Mouse (Mus musculus) hindbrain, embryonic 16.5 days (tissue): Measurements from ENCODE around the gene Il2rb. TPM values are rescaled to one million over a fixed set of nuclear protein-coding genes. Genes with fewer than 3 reads are reported as not detected.

Experiments used
- ATAC-seq: fragments of 200-750 bp; cut with Nextera tagmentation; 2 replicates; pipeline ENCODE4 v1.8.0; 2017; ENCODE audit warnings: moderate TSS enrichment, moderate library complexity
- H3K27ac ChIP-seq: fragments of 300-500 bp; sonication (generic); 2 replicates; pipeline ENCODE4 v1.5.1; 2014; ENCODE audit warnings: low read depth, mild to moderate bottlenecking, control low read depth, low read length, moderate library complexity
- H3K27me3 ChIP-seq: fragments of 300-500 bp; sonication (generic); replicated peaks from 2 replicates; pipeline ENCODE4 v1.6.1; 2014; ENCODE audit warnings: low read length; ENCODE audit not compliant: control insufficient read depth, insufficient read depth
- H3K36me3 ChIP-seq: fragments of 300-500 bp; sonication (generic); 2 replicates; pipeline ENCODE4 v1.6.1; 2014; ENCODE audit warnings: mild to moderate bottlenecking, low read length, moderate library complexity, mixed read lengths; ENCODE audit not compliant: control insufficient read depth, insufficient read depth
- H3K4me1 ChIP-seq: fragments of 300-500 bp; sonication (generic); 2 replicates; pipeline ENCODE4 v1.6.1; 2014; ENCODE audit warnings: low read depth, low read length; ENCODE audit not compliant: control insufficient read depth, insufficient read depth
- H3K4me2 ChIP-seq: fragments of 300-500 bp; sonication (generic); 2 replicates; pipeline ENCODE4 v1.6.1; 2014; ENCODE audit warnings: mild to moderate bottlenecking, low read length, control low read depth, moderate library complexity
- H3K4me3 ChIP-seq: fragments of 300-500 bp; sonication (generic); 2 replicates; pipeline ENCODE4 v1.5.1; 2014; ENCODE audit warnings: mild to moderate bottlenecking, low read length, control low read depth, moderate library complexity
- H3K9ac ChIP-seq: fragments of 300-500 bp; sonication (generic); 2 replicates; pipeline ENCODE4 v1.6.1; 2014; ENCODE audit warnings: low read depth, mild to moderate bottlenecking, control low read depth, low read length, moderate library complexity
- H3K9me3 ChIP-seq: fragments of 300-500 bp; sonication (generic); 2 replicates; pipeline ENCODE4 v1.6.1; 2014; ENCODE audit warnings: mild to moderate bottlenecking, low read length, moderate library complexity; ENCODE audit not compliant: control insufficient read depth
- WGBS: fragments of 180-500 bp; shearing (Covaris S2); extraction: QIAGEN DNeasy Blood & Tissue Kit; methylation state at CpG from one replicate; pipeline ENCODE4 v1.1.7; 2014; 5-methylcytosine and 5-hydroxymethylcytosine counted together
- polyA plus RNA-seq: library from polyadenylated mRNA; unstranded; fragments of >200 nt; fragmentation: Nextera tagmentation; extraction: Ambion mirVana; gene quantifications from 2 replicates; pipeline ENCODE4 v1.2.1, GENCODE M21; 2015

Gene Il2rb
- polyA plus RNA-seq, 1 experiment from 2014 or later: 0.26 TPM

DNA sequence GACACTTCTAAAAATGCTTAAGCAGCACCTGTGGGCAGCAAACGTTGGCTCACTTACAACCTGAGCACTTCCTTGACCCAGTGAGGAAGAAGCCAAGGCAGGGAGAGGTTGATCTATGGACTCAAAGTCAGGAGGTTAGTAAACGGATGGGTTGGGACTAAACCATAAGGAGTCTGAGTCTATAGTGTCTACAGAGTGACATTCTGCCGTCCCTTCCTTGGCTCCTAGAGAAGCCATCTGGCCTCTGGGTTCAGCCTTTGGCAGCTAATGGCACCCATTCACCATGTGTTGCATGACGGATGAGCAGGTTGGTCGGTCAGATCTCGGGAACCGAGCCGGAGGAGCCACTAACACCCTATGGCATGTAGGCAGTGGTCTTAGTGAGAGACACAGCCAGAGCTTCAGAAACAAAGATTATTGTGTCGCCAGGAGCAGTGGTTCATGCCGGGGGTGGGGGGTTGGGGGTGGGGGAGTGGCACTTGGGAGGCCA, 38.3 kb upstream of the Il2rb start:
- H3K4me3 ChIP-seq: no peak overlapping the region
- no peak overlapping the region for H3K4me2 ChIP-seq
- H3K9ac ChIP-seq: no peak overlapping the region
- 72% methylated on average over 10 of the region's 10 CpGs for WGBS
- no peaks in the 10 kb centered on the region for H3K36me3 ChIP-seq
- no peak overlapping the region for H3K27ac ChIP-seq
- H3K9me3 ChIP-seq: no peaks in the 10 kb centered on the region
- peaks cover 23% of the 10 kb centered on the region for H3K4me1 ChIP-seq
- no peaks in the 10 kb centered on the region for H3K27me3 ChIP-seq
- no peak for ATAC-seq

DNA sequence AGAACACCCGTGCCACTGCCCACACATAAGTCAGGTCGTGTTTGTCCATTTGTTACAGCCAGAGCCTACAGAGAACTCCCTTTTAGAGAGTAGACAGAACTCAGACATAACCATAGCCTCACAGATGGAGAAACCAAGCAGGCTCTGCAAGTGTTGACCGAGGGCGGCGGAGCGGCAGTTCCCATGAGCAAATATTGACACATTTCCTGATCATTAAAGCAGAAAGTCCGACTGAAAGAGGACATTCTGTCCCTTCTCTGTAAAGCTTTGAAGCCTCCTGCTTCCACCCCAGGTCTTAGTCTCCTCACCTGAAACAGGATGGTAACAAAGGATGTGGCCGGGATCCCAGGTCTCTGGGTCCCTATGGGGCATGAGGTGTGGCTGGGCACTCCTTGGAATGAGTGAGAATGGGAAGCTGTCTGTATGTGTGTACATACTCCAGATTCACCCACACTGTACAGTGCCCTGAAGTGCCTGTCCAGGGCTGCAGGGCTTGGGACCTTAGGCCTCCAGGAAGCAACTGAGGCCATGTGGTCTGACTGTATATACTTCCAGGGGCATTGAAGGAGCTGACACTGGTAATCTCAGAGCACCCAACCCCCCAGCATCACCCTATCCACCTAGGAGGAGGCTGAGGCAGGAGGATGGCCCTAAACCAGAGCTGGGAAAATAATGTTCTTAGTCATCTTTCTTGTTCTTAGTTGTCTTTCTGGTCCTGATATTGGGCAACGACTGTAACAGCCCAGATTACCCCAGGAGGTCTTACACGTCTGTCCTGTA, 37.7 kb upstream of the Il2rb start:
- ATAC-seq: no peak
- Histone ChIP-seq H3K4me2 (no peak overlapping the region), H3K27me3 (no peaks in the 10 kb centered on the region), H3K36me3 (no peaks in the 10 kb centered on the region), H3K27ac (no peak overlapping the region), H3K4me3 (no peak overlapping the region), H3K9me3 (no peaks in the 10 kb centered on the region), H3K4me1 (peaks cover 23% of the 10 kb centered on the region), H3K9ac (no peak overlapping the region)
- 71% methylated on average over 10 of the region's 10 CpGs for WGBS

DNA sequence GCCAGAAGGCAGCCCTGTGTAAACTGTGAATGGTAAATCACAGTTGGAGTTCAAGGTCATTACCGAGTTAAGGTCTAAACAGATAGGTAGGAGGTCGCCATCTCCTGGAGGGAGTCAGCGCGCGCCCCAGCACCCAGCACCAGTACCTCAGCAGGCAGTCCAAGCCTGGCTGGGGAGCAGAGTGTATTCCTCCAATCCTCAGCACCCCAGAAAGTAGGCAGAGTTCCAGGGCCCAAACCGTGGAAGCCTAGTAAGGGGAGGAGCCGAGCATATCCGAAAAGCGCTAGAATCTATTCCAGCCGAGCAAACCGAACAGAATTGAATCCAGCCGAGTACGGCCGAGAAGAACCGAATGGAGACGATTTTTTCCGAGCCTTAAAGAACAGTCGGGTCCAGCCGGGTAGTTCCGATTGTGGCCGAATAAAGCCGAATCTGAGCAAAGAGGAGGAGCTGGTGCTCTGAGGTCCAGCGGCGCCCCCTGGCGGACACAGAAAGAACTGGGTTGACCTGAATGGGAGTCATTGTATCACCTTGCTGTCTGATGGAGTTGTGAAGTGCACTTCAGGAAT, 36.9 kb upstream of the Il2rb start:
- H3K4me2 ChIP-seq: peak overlapping the region; percentile 61
- H3K9ac ChIP-seq: peak overlapping the region; percentile 59; the same call in 1 of the 2 replicates
- H3K36me3 ChIP-seq: no peaks in the 10 kb centered on the region
- WGBS: under 1% methylated on average over 25 of the region's 25 CpGs
- peak overlapping the region; percentile 36 for H3K4me3 ChIP-seq
- no peaks in the 10 kb centered on the region for H3K9me3 ChIP-seq
- peak overlapping the region; percentile 87 for H3K27ac ChIP-seq
- H3K4me1 ChIP-seq: peaks cover 23% of the 10 kb centered on the region
- peak; percentile 93 for ATAC-seq
- no peaks in the 10 kb centered on the region for H3K27me3 ChIP-seq

DNA sequence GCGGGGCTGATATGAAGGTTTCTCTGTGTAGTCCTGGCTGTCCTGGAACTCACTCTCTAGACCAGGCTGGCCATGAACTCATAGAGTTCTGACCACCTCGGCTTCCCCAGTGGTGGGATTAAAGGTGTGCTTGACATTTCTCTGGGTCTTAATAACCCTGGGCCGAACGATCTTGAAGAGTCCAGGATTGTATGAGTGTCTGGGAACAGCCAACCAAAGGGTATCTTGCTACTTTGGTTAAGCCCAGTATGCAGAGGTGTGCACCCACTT, 36.3 kb upstream of the Il2rb start:
- Histone ChIP-seq H3K9me3 (no peaks in the 10 kb centered on the region), H3K9ac (peak overlapping the region; percentile 59), H3K36me3 (no peaks in the 10 kb centered on the region), H3K4me3 (peak overlapping the region; percentile 36; the same call in 1 of the 2 replicates), H3K4me1 (peaks cover 23% of the 10 kb centered on the region), H3K27ac (peak overlapping the region; percentile 87), H3K27me3 (no peaks in the 10 kb centered on the region), H3K4me2 (peak overlapping the region; percentile 61)
- no peak for ATAC-seq
- WGBS: 75% methylated on average over 4 of the region's 4 CpGs

DNA sequence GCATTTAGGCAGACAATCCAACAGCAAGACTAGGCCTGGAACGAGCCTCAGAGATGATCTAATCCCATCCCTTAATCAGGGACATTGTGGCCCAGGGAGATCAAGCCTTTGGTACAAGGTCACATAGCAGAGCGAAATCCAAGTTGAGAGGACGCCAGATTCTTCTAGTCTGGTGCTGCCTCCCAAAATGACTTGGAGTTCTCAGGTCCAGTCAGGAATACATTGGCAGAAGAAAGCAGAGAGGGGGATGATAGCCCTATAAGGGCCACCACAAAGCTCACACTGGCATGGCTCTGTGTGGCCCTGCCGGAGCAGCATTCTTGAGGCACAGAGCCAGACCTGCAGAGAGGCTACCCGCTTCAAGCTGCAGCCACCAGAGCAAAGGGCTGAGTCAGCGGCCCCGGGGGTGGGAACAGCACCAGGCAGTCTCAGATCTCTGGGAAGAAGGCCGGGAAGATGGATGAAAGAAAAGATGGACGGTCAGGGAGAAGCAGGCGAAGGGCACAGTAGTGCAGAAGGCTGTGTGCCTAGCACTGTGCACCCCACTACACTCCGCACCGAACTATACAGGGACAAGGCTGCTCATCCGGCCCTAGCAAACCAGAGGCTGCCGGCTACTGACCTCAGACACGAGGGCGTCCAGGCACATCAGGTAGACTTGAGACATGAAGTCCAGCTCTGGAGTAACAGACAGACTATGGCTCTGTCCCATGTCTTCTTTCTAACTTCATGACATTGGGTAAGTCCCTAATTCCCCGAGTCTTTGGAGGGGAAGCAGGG, 35.8 kb upstream of the Il2rb start, which contains the start of gene C1qtnf6:
Gene C1qtnf6 (minus strand): TSS at position 746 of the 780 bp plus-strand sequence.
- WGBS: 69% methylated on average over 17 of the region's 17 CpGs

DNA sequence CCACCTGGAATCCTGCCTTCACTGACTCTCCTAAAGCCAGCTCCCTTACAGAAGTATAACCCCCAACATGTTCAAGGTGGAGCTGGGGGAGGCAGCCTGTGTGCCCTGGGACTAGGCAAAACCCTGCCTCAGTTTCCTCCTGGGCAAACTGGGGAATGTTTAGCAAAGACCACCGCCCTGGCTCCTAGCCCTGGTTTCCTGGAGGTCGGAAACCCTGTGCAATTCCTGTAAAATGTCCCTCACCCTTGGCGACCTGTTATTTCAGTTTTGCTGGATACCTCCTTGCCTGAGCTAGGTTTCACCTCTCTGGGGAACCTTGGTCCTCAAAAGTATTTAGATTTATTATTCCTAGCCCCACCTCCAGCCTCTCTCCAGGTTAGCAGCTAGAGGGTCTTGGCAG, 35.1 kb upstream of the Il2rb start:
- Histone ChIP-seq H3K27ac (no peak overlapping the region), H3K9me3 (no peaks in the 10 kb centered on the region), H3K4me2 (no peak overlapping the region), H3K27me3 (no peaks in the 10 kb centered on the region), H3K4me3 (no peak overlapping the region), H3K36me3 (no peaks in the 10 kb centered on the region), H3K9ac (peak overlapping the region; percentile 65; the same call in 1 of the 2 replicates), H3K4me1 (peaks cover 23% of the 10 kb centered on the region)
- no peak for ATAC-seq
- WGBS: 78% methylated on average over 3 of the region's 3 CpGs

More for the DNA sequence above, 35.8 kb upstream of the Il2rb start, which contains the start of gene C1qtnf6:
- peaks cover 23% of the 10 kb centered on the region for H3K4me1 ChIP-seq
- no peaks in the 10 kb centered on the region for H3K9me3 ChIP-seq
- peak within 1 kb of the TSS; percentile 59 for H3K9ac ChIP-seq
- H3K4me3 ChIP-seq: peak within 1 kb of the TSS; percentile 36
- H3K36me3 ChIP-seq: no peaks in the 10 kb centered on the region
- H3K4me2 ChIP-seq: peak within 1 kb of the TSS; percentile 61
- H3K27me3 ChIP-seq: no peaks in the 10 kb centered on the region
- peak within 1 kb of the TSS; percentile 87 for H3K27ac ChIP-seq
- no peak for ATAC-seq

DNA sequence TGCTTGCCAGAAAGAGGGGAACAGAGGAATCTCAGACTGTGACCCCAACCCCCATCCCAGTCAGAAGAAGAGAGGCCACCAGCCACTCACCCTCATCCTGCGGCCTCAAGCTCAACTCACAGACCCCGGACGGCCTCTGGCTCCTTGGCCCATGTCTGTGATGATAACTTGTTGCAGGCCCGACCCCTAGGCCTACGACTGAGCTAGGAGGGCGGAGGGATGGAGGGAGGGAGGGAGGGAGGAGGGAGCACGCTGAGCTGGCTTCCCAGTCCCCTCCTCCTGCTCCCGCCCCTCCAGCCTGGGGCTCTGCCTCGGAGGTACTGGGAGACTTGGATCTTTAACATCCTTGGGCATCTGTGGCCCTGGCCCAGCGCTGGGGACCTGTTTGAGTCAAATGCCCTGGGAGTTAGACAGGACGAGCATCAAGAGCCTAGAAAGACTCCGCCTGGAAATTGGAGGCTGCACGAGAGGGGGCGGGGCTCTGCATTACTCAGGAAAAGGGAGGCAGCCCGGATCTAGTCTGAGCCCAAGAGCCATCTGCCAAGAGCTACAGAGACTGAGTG, 34.4 kb upstream of the Il2rb start:
- Histone ChIP-seq H3K27ac (peak overlapping the region; percentile 26; the same call in 1 of the 2 replicates), H3K9ac (peak overlapping the region; percentile 65), H3K4me2 (peak overlapping the region; percentile 52), H3K4me1 (peaks cover 23% of the 10 kb centered on the region), H3K4me3 (peak overlapping the region; percentile 27), H3K27me3 (no peaks in the 10 kb centered on the region), H3K36me3 (no peaks in the 10 kb centered on the region), H3K9me3 (no peaks in the 10 kb centered on the region)
- 2% methylated on average over 12 of the region's 15 CpGs for WGBS
- peak; percentile 48 for ATAC-seq

DNA sequence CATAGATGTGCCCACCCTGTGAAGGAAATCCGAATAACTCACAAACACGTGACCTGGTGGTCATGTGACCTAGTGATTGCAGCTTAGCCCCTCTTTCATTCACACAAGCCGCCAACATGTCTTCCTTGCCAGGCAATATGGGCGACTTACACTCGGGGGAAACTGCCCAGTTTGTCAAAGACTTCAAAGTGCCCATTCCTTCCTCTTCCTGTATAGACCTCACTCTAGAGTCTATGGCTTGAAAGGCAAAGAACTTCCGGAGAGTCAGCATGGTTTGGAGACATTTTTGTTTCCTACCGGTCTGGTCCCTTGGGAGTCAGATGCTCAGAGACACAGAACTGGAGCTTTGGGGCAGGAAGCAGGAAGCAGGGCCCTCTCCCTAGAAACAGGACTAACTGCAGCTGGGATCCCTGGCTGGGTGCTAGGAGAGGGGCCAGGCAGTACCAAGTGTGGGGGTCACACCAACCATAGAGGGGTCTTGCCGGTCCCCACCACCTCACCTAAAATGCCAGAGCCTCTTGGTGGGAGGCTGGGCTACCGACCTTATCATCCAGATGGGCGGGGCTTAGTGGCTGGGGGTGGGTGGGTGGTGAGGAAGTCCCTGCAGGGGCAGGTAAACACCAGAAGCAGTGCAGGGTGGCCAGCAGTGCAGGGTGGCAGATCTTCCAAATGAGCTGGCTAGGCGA, 33.8 kb upstream of the Il2rb start:
- peak overlapping the region; percentile 26; the same call in 1 of the 2 replicates for H3K27ac ChIP-seq

More for the DNA sequence above, 33.8 kb upstream of the Il2rb start:
- ATAC-seq: no peak
- Histone ChIP-seq H3K27me3 (no peaks in the 10 kb centered on the region), H3K4me1 (peaks cover 23% of the 10 kb centered on the region), H3K9ac (peak overlapping the region; percentile 65), H3K36me3 (no peaks in the 10 kb centered on the region), H3K9me3 (no peaks in the 10 kb centered on the region), H3K4me2 (peak overlapping the region; percentile 52), H3K4me3 (peak overlapping the region; percentile 27)
- WGBS: 47% methylated on average over 11 of the region's 11 CpGs
